Mouse (Mus musculus): ENCODE measurements at regions not wholly inside any gene's neighbourhood (a gene's known extent, or its start where the extent isn't known, plus 50 kb on each side); places are given as distances from the start of the nearest gene placed in this dataset.

GRCm38 (mm10) chr13:71334925-71335324, 493.3 kb upstream of the Adamts16 start:
- TF ChIP-seq CTCF (IDR thresholded peaks at IDR 0.05; ENCODE audit: extremely low read depth, insufficient read depth, insufficient read length, insufficient replicate concordance) (no peak), POLR2A (IDR thresholded peaks at IDR 0.05; ENCODE audit: low read depth, low read length) (no peak)

Data from spleen, adult 2 months (tissue).